Mouse (Mus musculus): ENCODE measurements around the gene Zfp593. TPM values are rescaled to one million over a fixed set of nuclear protein-coding genes. Genes with fewer than 3 reads are reported as not detected.
A peak's percentile ranks its signal among the peaks of the same experiment; 100 is the strongest.

Zfp593 gene
- polyA plus RNA-seq, 1 experiment from 2014 or later = 15.7 TPM

GRCm38 (mm10) chr4:134265860-134266585 lies 20.6 kb upstream of the Zfp593 start:
- Histone ChIP-seq H3K27ac (replicated peaks; ENCODE audit: low read depth, low read length) (no peak overlapping the region), H3K4me3 (ENCODE audit: low read depth, low read length) (no peak overlapping the region), H3K27me3 (replicated peaks; ENCODE audit: control insufficient read depth, insufficient read depth, low read length) (no peaks in the 10 kb centered on the region), H3K36me3 (ENCODE audit: control insufficient read depth, insufficient read depth, low read length) (no peaks in the 10 kb centered on the region), H3K9ac (ENCODE audit: low read depth, low read length) (no peak overlapping the region), H3K4me1 (ENCODE audit: control insufficient read depth, insufficient read depth, low read length) (no peaks in the 10 kb centered on the region), H3K4me2 (ENCODE audit: low read depth, low read length) (no peak overlapping the region), H3K9me3 (ENCODE audit: control insufficient read depth, low read length) (no peaks in the 10 kb centered on the region)
- WGBS = 57% methylated on average over 9 of the region's 9 CpGs
- no peak for DNase-seq (ENCODE audit: low spot score)
- no peak for ATAC-seq (ENCODE audit: low read depth)

GRCm38 (mm10) chr4:134263191-134263590 lies 17.8 kb upstream of the Zfp593 start:
- no peak for ATAC-seq (ENCODE audit: low read depth)
- no peaks in the 10 kb centered on the region for H3K27me3 ChIP-seq (replicated peaks; ENCODE audit: control insufficient read depth, insufficient read depth, low read length)
- WGBS = 34% methylated on average over 6 of the region's 6 CpGs

GRCm38 (mm10) chr4:134258354-134258753 lies 13.0 kb upstream of the Zfp593 start:
- ATAC-seq (ENCODE audit: low read depth) = no peak
- H3K4me2 ChIP-seq (ENCODE audit: low read depth, low read length) = no peak overlapping the region
- WGBS = 56% methylated on average over 11 of the region's 11 CpGs

More at GRCm38 (mm10) chr4:134263191-134263590, 17.8 kb upstream of the Zfp593 start:
- H3K9ac ChIP-seq (ENCODE audit: low read depth, low read length) = no peak overlapping the region
- H3K36me3 ChIP-seq (ENCODE audit: control insufficient read depth, insufficient read depth, low read length) = no peaks in the 10 kb centered on the region
- H3K4me2 ChIP-seq (ENCODE audit: low read depth, low read length) = no peak overlapping the region
- H3K27ac ChIP-seq (replicated peaks; ENCODE audit: low read depth, low read length) = no peak overlapping the region
- no peak overlapping the region for H3K4me3 ChIP-seq (ENCODE audit: low read depth, low read length)
- H3K4me1 ChIP-seq (ENCODE audit: control insufficient read depth, insufficient read depth, low read length) = 0 out of 2 replicates have a peak, but pooled peaks cover 2% of the 10 kb centered on the region
- H3K9me3 ChIP-seq (ENCODE audit: control insufficient read depth, low read length) = no peaks in the 10 kb centered on the region
- no peak for DNase-seq (ENCODE audit: low spot score)

GRCm38 (mm10) chr4:134257198-134258009 lies 12.0 kb upstream of the Zfp593 start:
- DNase-seq (ENCODE audit: low spot score) = peak; percentile 52
- no peak overlapping the region for H3K9ac ChIP-seq (ENCODE audit: low read depth, low read length)
- 0 out of 2 replicates have a peak overlapping the region, but pooled peaks have one; percentile 33 for H3K27ac ChIP-seq (replicated peaks; ENCODE audit: low read depth, low read length)
- peaks cover 35% of the 10 kb centered on the region for H3K27me3 ChIP-seq (replicated peaks; ENCODE audit: control insufficient read depth, insufficient read depth, low read length)
- H3K9me3 ChIP-seq (ENCODE audit: control insufficient read depth, low read length) = no peaks in the 10 kb centered on the region
- peaks cover 17% of the 10 kb centered on the region for H3K4me1 ChIP-seq (ENCODE audit: control insufficient read depth, insufficient read depth, low read length)
- H3K4me3 ChIP-seq (ENCODE audit: low read depth, low read length) = no peak overlapping the region
- H3K36me3 ChIP-seq (ENCODE audit: control insufficient read depth, insufficient read depth, low read length) = no peaks in the 10 kb centered on the region
- 18% methylated on average over 11 of the region's 11 CpGs for WGBS
- no peak overlapping the region for H3K4me2 ChIP-seq (ENCODE audit: low read depth, low read length)
- ATAC-seq (ENCODE audit: low read depth) = no peak

More at GRCm38 (mm10) chr4:134258354-134258753, 13.0 kb upstream of the Zfp593 start:
- DNase-seq (ENCODE audit: low spot score) = no peak
- no peaks in the 10 kb centered on the region for H3K36me3 ChIP-seq (ENCODE audit: control insufficient read depth, insufficient read depth, low read length)
- H3K4me1 ChIP-seq (ENCODE audit: control insufficient read depth, insufficient read depth, low read length) = peaks cover 16% of the 10 kb centered on the region
- H3K27ac ChIP-seq (replicated peaks; ENCODE audit: low read depth, low read length) = no peak overlapping the region
- peaks cover 26% of the 10 kb centered on the region for H3K27me3 ChIP-seq (replicated peaks; ENCODE audit: control insufficient read depth, insufficient read depth, low read length)
- no peak overlapping the region for H3K4me3 ChIP-seq (ENCODE audit: low read depth, low read length)
- H3K9me3 ChIP-seq (ENCODE audit: control insufficient read depth, low read length) = no peaks in the 10 kb centered on the region
- H3K9ac ChIP-seq (ENCODE audit: low read depth, low read length) = no peak overlapping the region

- H3K4me2 ChIP-seq (ENCODE audit: low read depth, low read length) = no peak overlapping the region
- DNase-seq (ENCODE audit: low spot score) = no peak
Observed at GRCm38 (mm10) chr4:134256407-134257197, 11.2 kb upstream of the Zfp593 start.

GRCm38 (mm10) chr4:134255854-134256253 lies 10.5 kb upstream of the Zfp593 start:
- H3K9ac ChIP-seq (ENCODE audit: low read depth, low read length) = 0 out of 2 replicates have a peak overlapping the region, but pooled peaks have one; percentile 5
- H3K4me1 ChIP-seq (ENCODE audit: control insufficient read depth, insufficient read depth, low read length) = peaks cover 30% of the 10 kb centered on the region
- H3K27ac ChIP-seq (replicated peaks; ENCODE audit: low read depth, low read length) = no peak overlapping the region
- H3K27me3 ChIP-seq (replicated peaks; ENCODE audit: control insufficient read depth, insufficient read depth, low read length) = peaks cover 50% of the 10 kb centered on the region
- DNase-seq (ENCODE audit: low spot score) (no peak), ATAC-seq (ENCODE audit: low read depth) (no peak)
- H3K4me3 ChIP-seq (ENCODE audit: low read depth, low read length) = no peak overlapping the region
- H3K4me2 ChIP-seq (ENCODE audit: low read depth, low read length) = no peak overlapping the region
- H3K36me3 ChIP-seq (ENCODE audit: control insufficient read depth, insufficient read depth, low read length) = no peaks in the 10 kb centered on the region
- 20% methylated on average over 4 of the region's 4 CpGs for WGBS
- H3K9me3 ChIP-seq (ENCODE audit: control insufficient read depth, low read length) = no peaks in the 10 kb centered on the region

More at GRCm38 (mm10) chr4:134256407-134257197, 11.2 kb upstream of the Zfp593 start:
- H3K4me1 ChIP-seq (ENCODE audit: control insufficient read depth, insufficient read depth, low read length) = peaks cover 25% of the 10 kb centered on the region
- 0 out of 2 replicates have a peak overlapping the region, but pooled peaks have one; percentile 33 for H3K27ac ChIP-seq (replicated peaks; ENCODE audit: low read depth, low read length)
- ATAC-seq (ENCODE audit: low read depth) = no peak
- no peaks in the 10 kb centered on the region for H3K36me3 ChIP-seq (ENCODE audit: control insufficient read depth, insufficient read depth, low read length)
- 15% methylated on average over 16 of the region's 19 CpGs for WGBS
- H3K9me3 ChIP-seq (ENCODE audit: control insufficient read depth, low read length) = no peaks in the 10 kb centered on the region
- H3K9ac ChIP-seq (ENCODE audit: low read depth, low read length) = 0 out of 2 replicates have a peak overlapping the region, but pooled peaks have one; percentile 5
- no peak overlapping the region for H3K4me3 ChIP-seq (ENCODE audit: low read depth, low read length)
- peaks cover 43% of the 10 kb centered on the region for H3K27me3 ChIP-seq (replicated peaks; ENCODE audit: control insufficient read depth, insufficient read depth, low read length)

GRCm38 (mm10) chr4:134254835-134255234 lies 9.4 kb upstream of the Zfp593 start:
- H3K9ac ChIP-seq (ENCODE audit: low read depth, low read length) = no peak overlapping the region
- DNase-seq (ENCODE audit: low spot score) (no peak), ATAC-seq (ENCODE audit: low read depth) (no peak)
- no peaks in the 10 kb centered on the region for H3K36me3 ChIP-seq (ENCODE audit: control insufficient read depth, insufficient read depth, low read length)
- H3K27me3 ChIP-seq (replicated peaks; ENCODE audit: control insufficient read depth, insufficient read depth, low read length) = peaks cover 60% of the 10 kb centered on the region
- WGBS = 38% methylated on average over 3 of the region's 3 CpGs
- peaks cover 36% of the 10 kb centered on the region for H3K4me1 ChIP-seq (ENCODE audit: control insufficient read depth, insufficient read depth, low read length)
- H3K27ac ChIP-seq (replicated peaks; ENCODE audit: low read depth, low read length) = no peak overlapping the region
- no peak overlapping the region for H3K4me3 ChIP-seq (ENCODE audit: low read depth, low read length)
- H3K4me2 ChIP-seq (ENCODE audit: low read depth, low read length) = no peak overlapping the region
- H3K9me3 ChIP-seq (ENCODE audit: control insufficient read depth, low read length) = no peaks in the 10 kb centered on the region

GRCm38 (mm10) chr4:134253722-134254324 lies 8.4 kb upstream of the Zfp593 start, which contains the start of gene Grrp1:
Grrp1 (minus strand) TSS chr4:134254106.
- Histone ChIP-seq H3K27ac (replicated peaks; ENCODE audit: low read depth, low read length) (no peak within 1 kb of the TSS), H3K9ac (ENCODE audit: low read depth, low read length) (peak within 1 kb of the TSS; percentile 43), H3K4me3 (ENCODE audit: low read depth, low read length) (peak within 1 kb of the TSS; percentile 54), H3K4me2 (ENCODE audit: low read depth, low read length) (peak within 1 kb of the TSS; percentile 93), H3K9me3 (ENCODE audit: control insufficient read depth, low read length) (no peaks in the 10 kb centered on the region), H3K27me3 (replicated peaks; ENCODE audit: control insufficient read depth, insufficient read depth, low read length) (peaks cover 70% of the 10 kb centered on the region), H3K36me3 (ENCODE audit: control insufficient read depth, insufficient read depth, low read length) (no peaks in the 10 kb centered on the region), H3K4me1 (ENCODE audit: control insufficient read depth, insufficient read depth, low read length) (peaks cover 37% of the 10 kb centered on the region)
- no peak for DNase-seq (ENCODE audit: low spot score)
- WGBS = under 1% methylated on average over 13 of the region's 13 CpGs
- ATAC-seq (ENCODE audit: low read depth) = no peak
